Mouse (Mus musculus) lung, postnatal 0 days (tissue): ENCODE data around the gene Bach2. TPM values are rescaled to one million over a fixed set of nuclear protein-coding genes. Genes with fewer than 3 reads are reported as not detected.

Experiments used
- ATAC-seq: fragments of 200-750 bp; cut with Nextera tagmentation; 2 replicates; pipeline ENCODE4 v1.8.0; 2017; ENCODE audit warnings: moderate library complexity
- DNase-seq: peaks from one replicate; pipeline ENCODE4 v3.0.0-alpha.2; 2016; ENCODE audit warnings: low spot score
- H3K27ac ChIP-seq: fragments of 300-500 bp; sonication (generic); 2 replicates; pipeline ENCODE4 v1.5.1; 2014; ENCODE audit warnings: antibody characterized with exemption, mild to moderate bottlenecking, low read length, mixed read lengths
- H3K27me3 ChIP-seq: fragments of 300-500 bp; sonication (generic); replicated peaks from 2 replicates; pipeline ENCODE4 v1.6.1; 2014; ENCODE audit warnings: low read length, mixed read lengths; ENCODE audit not compliant: insufficient read depth
- H3K36me3 ChIP-seq: fragments of 300-500 bp; sonication (generic); 2 replicates; pipeline ENCODE4 v1.6.1; 2014; ENCODE audit warnings: low read length, mixed read lengths; ENCODE audit not compliant: insufficient read depth
- H3K4me1 ChIP-seq: fragments of 300-500 bp; sonication (generic); 2 replicates; pipeline ENCODE4 v1.6.1; 2014; ENCODE audit warnings: antibody characterized with exemption, low read depth, low read length, mixed read lengths; ENCODE audit not compliant: insufficient read depth
- H3K4me2 ChIP-seq: fragments of 300-500 bp; sonication (generic); replicated peaks from 2 replicates; pipeline ENCODE4 v1.6.1; 2014; ENCODE audit warnings: low read depth, mild to moderate bottlenecking, low read length, moderate library complexity, mixed read lengths
- H3K4me3 ChIP-seq: fragments of 300-500 bp; sonication (generic); 2 replicates; pipeline ENCODE4 v1.5.1; 2014; ENCODE audit warnings: low read depth, low read length
- H3K9ac ChIP-seq: fragments of 300-500 bp; sonication (generic); replicated peaks from 2 replicates; pipeline ENCODE4 v1.6.1; 2014; ENCODE audit warnings: low read depth, mild to moderate bottlenecking
- H3K9me3 ChIP-seq: fragments of 300-500 bp; sonication (generic); 2 replicates; pipeline ENCODE4 v1.6.1; 2016; ENCODE audit warnings: low read length, mixed read lengths
- CTCF ChIP-seq: IDR thresholded peaks from 2 replicates; pipeline ENCODE4 v1.5.1; 2016; ENCODE audit warnings: antibody characterized with exemption, mild to moderate bottlenecking
- EP300 ChIP-seq: IDR thresholded peaks from 2 replicates; pipeline ENCODE4 v1.6.1; 2016; ENCODE audit warnings: antibody characterized with exemption, mild to moderate bottlenecking, control low read depth
- WGBS: fragments of 180-500 bp; shearing (Covaris S2); extraction: QIAGEN DNeasy Blood & Tissue Kit; methylation state at CpG from one replicate; pipeline ENCODE4 v1.1.7; 2014; 5-methylcytosine and 5-hydroxymethylcytosine counted together
- polyA plus RNA-seq: library from polyadenylated mRNA; unstranded; fragments of >200 nt; fragmentation: Nextera tagmentation; extraction: Ambion mirVana; gene quantifications from 2 replicates; pipeline ENCODE4 v1.2.1, GENCODE M21; 2015

The Bach2 gene
- polyA plus RNA-seq, 1 experiment from 2014 or later = 8.8 TPM

DNA sequence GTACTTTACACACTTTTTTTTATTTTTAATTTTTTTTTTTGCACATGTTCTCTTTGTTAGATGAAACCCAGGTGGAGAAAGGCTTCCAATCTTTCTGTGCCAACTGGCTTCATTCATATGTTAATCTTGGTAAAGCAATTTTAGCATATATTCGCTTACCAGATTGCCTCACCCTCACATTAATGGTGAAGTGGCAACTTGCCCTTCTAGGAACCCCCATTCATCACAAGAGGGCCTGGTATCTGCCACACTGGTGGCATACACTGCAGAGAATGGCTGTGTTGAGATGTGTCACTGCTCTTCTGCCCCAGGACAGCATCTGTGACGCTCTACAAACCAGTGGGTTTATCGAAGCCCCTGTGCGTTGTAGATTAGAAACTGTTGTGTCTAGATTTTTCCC is 183.8 kb downstream of the Bach2 start:
- Histone ChIP-seq H3K9ac (no peak overlapping the region), H3K4me3 (no peak overlapping the region), H3K4me1 (no peaks in the 10 kb centered on the region), H3K27ac (no peak overlapping the region), H3K27me3 (no peaks in the 10 kb centered on the region), H3K9me3 (no peaks in the 10 kb centered on the region), H3K4me2 (no peak overlapping the region), H3K36me3 (no peaks in the 10 kb centered on the region)
- DNase-seq (no peak), ATAC-seq (no peak)
- TF ChIP-seq EP300 = no peak
- TF ChIP-seq CTCF = no peak
- 97% methylated on average over 4 of the region's 4 CpGs for WGBS

DNA sequence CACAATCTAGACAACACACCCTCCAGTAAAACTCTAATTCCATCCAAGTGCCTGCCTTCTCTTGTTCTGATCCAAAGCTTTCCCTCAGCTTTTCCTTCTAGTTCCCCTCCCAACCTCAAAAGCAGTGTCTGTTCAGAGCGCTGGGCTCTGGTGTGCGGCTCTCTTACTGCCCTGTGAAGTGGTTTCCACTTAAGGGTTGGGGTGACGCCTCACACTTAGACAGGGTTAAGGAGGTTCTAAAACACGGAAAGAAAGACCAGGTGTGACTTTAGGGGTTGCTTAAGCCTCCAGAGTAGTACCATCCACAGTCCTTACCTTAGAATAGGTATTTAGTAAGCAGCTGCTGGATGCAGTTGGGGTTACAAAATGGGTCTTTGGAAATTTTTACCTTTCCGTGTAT is 185.1 kb downstream of the Bach2 start:
- no peak overlapping the region for H3K27ac ChIP-seq
- no peak overlapping the region for H3K4me3 ChIP-seq
- no peak overlapping the region; the same call in 1 of the 2 replicates for H3K4me2 ChIP-seq
- ATAC-seq (peak; percentile 90), DNase-seq (peak; percentile 53)
- no peak overlapping the region for H3K9ac ChIP-seq
- no peaks in the 10 kb centered on the region for H3K27me3 ChIP-seq
- 61% methylated on average over 5 of the region's 5 CpGs for WGBS
- TF ChIP-seq CTCF = no peak
- peak; percentile 20; the same call in 1 of the 2 replicates for TF ChIP-seq EP300
- H3K36me3 ChIP-seq = no peaks in the 10 kb centered on the region
- H3K9me3 ChIP-seq = no peaks in the 10 kb centered on the region
- H3K4me1 ChIP-seq = no peaks in the 10 kb centered on the region

DNA sequence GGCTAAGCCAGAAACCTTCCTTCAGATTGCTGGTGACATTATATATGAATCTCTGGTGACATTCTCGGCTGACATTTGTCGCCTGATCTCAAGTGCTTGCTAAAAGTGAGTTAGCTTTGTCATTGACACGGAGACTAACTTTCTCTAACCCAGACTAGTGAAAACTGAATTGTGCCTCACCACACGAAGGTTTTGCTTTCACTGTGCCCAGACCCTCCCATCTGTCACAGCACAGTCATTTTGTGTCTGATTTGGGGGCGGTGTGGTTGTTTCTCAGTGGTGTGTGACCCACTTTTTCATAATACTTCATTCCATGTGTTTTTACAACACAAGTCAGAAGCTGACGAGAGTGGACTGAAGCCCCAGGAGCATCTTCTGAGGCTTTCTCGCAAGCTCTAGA is 185.8 kb downstream of the Bach2 start:
- ATAC-seq (no peak), DNase-seq (no peak)
- no peaks in the 10 kb centered on the region for H3K9me3 ChIP-seq
- H3K27ac ChIP-seq = no peak overlapping the region
- 71% methylated on average over 7 of the region's 7 CpGs for WGBS
- H3K4me1 ChIP-seq = no peaks in the 10 kb centered on the region
- H3K36me3 ChIP-seq = no peaks in the 10 kb centered on the region
- no peak overlapping the region for H3K4me3 ChIP-seq
- no peak overlapping the region for H3K9ac ChIP-seq
- H3K4me2 ChIP-seq = no peak overlapping the region; the same call in 1 of the 2 replicates
- TF ChIP-seq EP300 = no peak
- no peaks in the 10 kb centered on the region for H3K27me3 ChIP-seq

DNA sequence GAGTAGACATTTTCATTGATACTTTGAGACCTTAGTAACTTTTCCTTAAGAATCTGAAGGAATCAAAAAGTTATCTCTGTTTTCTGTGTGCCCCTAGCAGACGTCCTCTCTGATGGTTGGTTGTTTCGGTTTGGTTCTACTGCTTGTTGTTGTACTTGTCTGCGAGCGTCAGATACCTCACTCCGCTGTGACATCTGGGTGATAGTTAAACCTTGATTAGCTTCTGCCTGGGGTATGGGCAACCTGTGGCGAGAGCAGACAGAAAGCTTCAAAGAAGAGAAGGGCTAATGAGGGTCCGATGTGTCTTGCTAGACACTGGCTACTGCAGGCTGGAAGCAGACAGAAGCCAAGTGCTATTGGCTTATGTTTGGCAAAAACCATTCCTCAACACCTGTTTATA is 186.5 kb downstream of the Bach2 start:
- Histone ChIP-seq H3K9me3 (no peaks in the 10 kb centered on the region), H3K36me3 (no peaks in the 10 kb centered on the region), H3K9ac (no peak overlapping the region), H3K4me1 (no peaks in the 10 kb centered on the region), H3K4me3 (no peak overlapping the region), H3K27me3 (no peaks in the 10 kb centered on the region), H3K27ac (no peak overlapping the region), H3K4me2 (no peak overlapping the region)
- TF ChIP-seq CTCF (no peak), EP300 (no peak)
- ATAC-seq (no peak), DNase-seq (no peak)
- 89% methylated on average over 7 of the region's 7 CpGs for WGBS

DNA sequence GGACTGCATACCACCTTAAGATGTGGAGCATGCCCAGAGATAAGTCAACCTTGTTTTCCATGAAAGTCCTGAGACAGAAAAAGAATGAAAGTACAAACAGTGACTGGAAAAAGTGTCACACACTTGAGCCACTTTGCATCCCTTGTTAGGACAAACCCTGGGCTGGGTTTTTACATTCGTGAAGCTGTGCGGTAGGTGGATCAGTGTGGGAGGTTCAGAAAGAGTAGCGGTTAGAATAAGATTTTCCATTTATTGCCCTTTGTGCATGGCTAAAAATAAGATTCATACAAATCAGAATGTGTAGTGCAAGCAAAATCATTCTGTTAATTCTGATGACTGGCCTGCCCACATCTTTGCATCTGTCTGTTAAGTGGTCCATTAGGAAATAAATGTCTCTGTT is 187.0 kb downstream of the Bach2 start:
- no peak overlapping the region for H3K4me2 ChIP-seq
- H3K4me3 ChIP-seq = no peak overlapping the region
- ATAC-seq = no peak
- no peak for DNase-seq
- no peaks in the 10 kb centered on the region for H3K9me3 ChIP-seq
- 89% methylated on average over 3 of the region's 3 CpGs for WGBS
- H3K4me1 ChIP-seq = no peaks in the 10 kb centered on the region
- no peaks in the 10 kb centered on the region for H3K27me3 ChIP-seq
- no peak for TF ChIP-seq CTCF
- TF ChIP-seq EP300 = no peak
- H3K36me3 ChIP-seq = no peaks in the 10 kb centered on the region
- no peak overlapping the region for H3K27ac ChIP-seq
- no peak overlapping the region for H3K9ac ChIP-seq

DNA sequence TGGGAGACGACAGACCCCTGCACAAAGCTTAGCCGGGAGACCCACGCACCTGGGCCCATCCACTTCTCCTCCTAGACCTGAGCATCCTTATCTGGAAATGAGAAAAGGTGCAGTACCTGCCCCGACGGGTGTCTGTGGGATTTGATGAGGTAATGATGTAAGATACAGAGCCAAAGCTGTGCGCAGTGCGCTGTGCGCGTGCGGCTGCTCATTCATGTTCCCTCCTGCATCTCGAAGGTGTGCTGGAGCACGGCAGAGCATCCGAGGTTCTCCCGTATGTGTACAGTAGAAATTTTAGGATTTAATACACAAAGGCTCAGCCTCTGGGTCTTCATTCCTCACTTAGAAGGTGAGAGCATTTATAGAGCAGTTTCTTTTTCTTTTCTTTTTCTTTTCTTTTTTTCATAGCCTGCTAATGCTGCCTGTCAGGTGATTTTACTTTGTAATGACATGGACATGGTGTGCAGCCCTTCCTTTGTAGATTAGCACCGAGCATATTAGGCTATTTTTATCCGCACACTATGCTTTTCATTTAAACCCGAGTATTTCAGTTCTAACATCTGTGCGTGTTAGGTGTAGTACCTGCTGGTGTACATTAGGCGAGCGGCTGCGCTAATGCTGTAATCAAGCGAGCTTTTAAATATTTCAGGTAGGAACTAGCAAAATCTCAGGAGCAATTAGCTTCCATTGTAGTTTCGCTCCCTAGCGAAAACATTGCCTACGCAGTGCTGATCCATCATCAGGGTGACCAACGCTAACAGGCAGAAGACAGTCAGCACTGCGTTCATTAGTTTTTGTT is 188.4 kb downstream of the Bach2 start:
- TF ChIP-seq CTCF (no peak), EP300 (no peak)
- Histone ChIP-seq H3K4me2 (no peak overlapping the region), H3K9ac (no peak overlapping the region), H3K36me3 (no peaks in the 10 kb centered on the region), H3K4me3 (no peak overlapping the region), H3K27me3 (no peaks in the 10 kb centered on the region), H3K4me1 (no peaks in the 10 kb centered on the region), H3K9me3 (no peaks in the 10 kb centered on the region), H3K27ac (no peak overlapping the region)
- WGBS = 85% methylated on average over 27 of the region's 27 CpGs
- ATAC-seq = no peak
- no peak for DNase-seq
